Mouse (Mus musculus): ENCODE results near the gene Nol10.

Nol10 gene

GRCm38 (mm10) chr12:17425254-17426169 is 77.3 kb downstream of the Nol10 start:
- POLR2A ChIA-PET: interaction anchor here in 2 of 4 experiments (1.1 to 2.1 kb wide), 8 partner anchors 10 to 118 kb away, joined by 3 to 9 read pairs (median 3); no protein-coding TSS in a partner anchor
- CTCF ChIA-PET: interaction anchor here in 1 of 4 experiments (0.6 kb wide), 1 partner anchor 66 kb away, joined by 9 read pairs; no protein-coding TSS in a partner anchor

- ChIA-PET POLR2A (interaction anchor here in 3 of 4 experiments (0.5 to 2.1 kb wide), 8 partner anchors 10 to 308 kb away, joined by 3 to 9 read pairs (median 3); no protein-coding TSS in a partner anchor), CTCF (interaction anchor here in 1 of 4 experiments (0.5 kb wide), 1 partner anchor 64 kb away, joined by 10 read pairs; no protein-coding TSS in a partner anchor)
Observed at GRCm38 (mm10) chr12:17426735-17427134, 78.5 kb downstream of the Nol10 start.

DNA sequence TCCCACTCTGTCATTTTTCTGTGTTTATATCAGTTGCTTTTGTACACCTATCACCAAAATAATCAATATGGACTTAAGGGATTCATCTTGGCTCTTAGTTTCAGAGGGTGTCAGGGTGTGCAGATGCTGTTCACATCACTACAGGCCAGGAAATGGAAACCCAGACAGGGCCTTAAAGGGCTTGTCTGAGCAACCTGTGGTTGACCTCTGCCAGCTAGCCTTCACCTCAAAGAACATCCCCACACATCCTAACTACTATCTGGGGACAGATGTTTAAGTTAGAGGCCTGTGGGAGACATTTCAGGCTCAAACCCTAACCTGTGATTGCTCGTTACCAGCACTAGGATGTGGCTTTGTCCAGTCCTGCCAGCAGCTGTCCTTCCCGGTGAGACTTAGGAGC is 82.3 kb downstream of the Nol10 start:
- ChIA-PET CTCF (no interaction called here), POLR2A (interaction anchor here in 1 of 4 experiments (0.7 to 2.3 kb wide), 5 partner anchors 10 to 114 kb away, joined by 3 to 8 read pairs (median 3); partner anchors contain the start of gene Odc1)

DNA sequence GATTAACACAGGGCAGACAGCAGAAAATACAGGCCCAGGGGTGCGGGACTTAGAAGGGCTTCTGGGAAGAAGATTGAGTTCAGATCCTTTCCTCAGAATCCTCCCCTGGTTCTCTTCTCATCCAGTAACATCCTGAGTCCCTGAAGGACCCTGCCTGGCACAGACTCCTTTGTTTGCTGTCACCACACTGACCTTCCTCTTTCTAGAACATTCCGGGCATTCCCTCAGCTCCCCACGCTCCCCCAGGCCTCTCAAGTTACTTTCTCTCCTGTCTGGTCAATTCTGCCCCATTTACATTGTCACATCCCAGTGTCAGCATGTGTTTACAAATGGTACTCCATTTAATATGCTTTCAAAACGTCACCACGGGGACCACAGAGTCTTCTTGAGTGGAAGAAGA is 82.9 kb downstream of the Nol10 start:
- CTCF ChIA-PET: no interaction called here
- POLR2A ChIA-PET: interaction anchor here in 1 of 4 experiments (0.9 to 2.3 kb wide), 2 partner anchors 11 to 13 kb away, joined by 3 to 6 read pairs; no protein-coding TSS in a partner anchor

- POLR2A ChIA-PET: interaction anchor here in 1 of 4 experiments (0.8 to 2.3 kb wide), 3 partner anchors 11 to 116 kb away, joined by 3 to 6 read pairs (median 3); no protein-coding TSS in a partner anchor
- CTCF ChIA-PET: no interaction called here
Observed at GRCm38 (mm10) chr12:17431812-17432332, 83.6 kb downstream of the Nol10 start.

DNA sequence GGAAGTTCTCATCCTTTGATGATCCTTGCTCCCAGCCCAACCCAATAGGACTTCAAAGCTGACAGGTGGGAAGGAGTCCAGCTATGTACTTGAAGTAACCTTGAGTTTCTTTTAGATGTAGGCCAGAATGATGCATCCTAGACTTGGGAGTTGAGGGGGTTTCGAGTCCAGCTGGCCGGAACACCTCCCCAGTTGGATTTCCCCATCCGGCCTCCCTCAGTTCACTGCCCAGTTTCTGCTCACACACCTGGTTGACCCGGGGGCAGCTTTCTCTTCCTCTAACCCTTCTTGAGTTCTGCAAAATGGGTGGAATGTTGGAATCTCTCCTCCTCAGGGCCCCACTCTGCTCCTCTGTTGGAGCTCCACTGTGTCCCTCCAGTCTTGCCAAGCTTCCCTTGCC is 85.5 kb downstream of the Nol10 start:
- CTCF ChIA-PET: no interaction called here
- POLR2A ChIA-PET: interaction anchor here in 2 of 4 experiments (0.6 to 2.9 kb wide), 6 partner anchors 11 to 199 kb away, joined by 3 to 13 read pairs (median 3); no protein-coding TSS in a partner anchor

DNA sequence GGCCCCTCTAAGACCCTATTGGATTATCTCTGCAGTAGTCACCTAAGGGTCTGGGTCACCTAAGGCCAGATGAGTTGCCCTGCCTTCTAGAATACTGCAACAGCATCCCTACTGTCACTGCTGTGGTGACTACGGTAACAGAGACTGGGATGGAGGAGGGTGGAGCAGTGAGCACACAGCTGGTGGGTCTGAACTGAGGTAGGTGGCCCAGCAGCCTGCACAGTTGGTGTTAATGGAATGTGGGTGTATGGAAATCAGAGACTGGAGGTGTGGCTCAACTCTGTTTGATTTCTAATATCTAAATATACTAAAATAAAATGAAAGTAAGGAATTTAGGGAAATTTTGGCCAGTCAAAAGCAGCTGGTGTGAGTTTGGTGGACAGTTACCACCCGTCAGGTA is 88.2 kb downstream of the Nol10 start:
- ChIA-PET CTCF (no interaction called here), POLR2A (interaction anchor here in 2 of 4 experiments (1.2 to 2.9 kb wide), 3 partner anchors 12 to 19 kb away, joined by 5 to 13 read pairs (median 7); no protein-coding TSS in a partner anchor)

DNA sequence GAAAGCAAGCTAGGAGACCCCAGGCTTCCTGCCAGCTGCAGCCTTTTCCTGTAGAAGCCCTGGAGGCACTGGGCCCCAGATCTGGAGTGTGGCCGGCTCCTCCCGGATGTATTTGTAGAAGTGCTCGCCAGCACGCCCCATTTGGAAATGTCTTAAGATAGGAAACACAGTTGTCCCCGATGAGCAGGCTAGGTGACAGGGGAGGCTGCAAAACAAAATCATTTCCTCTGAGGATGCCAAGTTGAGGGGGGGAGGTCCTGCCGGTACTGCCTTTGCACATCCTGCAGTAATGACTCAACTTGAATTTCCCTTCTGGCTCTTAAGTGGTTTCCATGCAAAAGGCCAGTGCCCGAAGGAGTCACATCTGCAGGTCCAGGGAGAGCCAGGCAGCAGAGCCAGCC is 92.0 kb downstream of the Nol10 start:
- ChIA-PET CTCF (interaction anchor here in 1 of 4 experiments (0.5 kb wide), 1 partner anchor 338 kb away, joined by 4 read pairs; no protein-coding TSS in a partner anchor), POLR2A (interaction anchor here in 3 of 4 experiments (0.7 to 3.1 kb wide), 13 partner anchors 9 to 114 kb away, joined by 3 to 9 read pairs (median 4); partner anchors contain the start of gene Odc1 (in 2 of the 3))

DNA sequence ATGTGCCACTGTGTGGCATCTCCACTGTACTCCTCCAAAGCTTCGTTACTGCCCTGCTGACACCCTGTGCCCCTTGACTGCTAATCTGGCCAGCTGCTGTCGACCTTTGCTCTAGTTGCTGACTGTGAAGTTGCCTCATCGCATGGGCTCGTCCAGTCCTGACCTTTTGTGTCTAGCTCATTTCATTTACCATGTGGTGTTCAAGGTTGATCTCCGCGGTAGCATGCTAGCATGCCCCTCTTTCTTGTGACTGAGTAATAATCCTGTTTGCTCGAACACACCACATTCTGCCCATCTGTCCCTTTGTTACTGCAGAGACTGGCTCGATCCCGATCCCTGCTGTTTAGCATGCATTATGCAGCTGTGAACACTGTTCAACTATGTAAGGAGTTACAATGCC is 93.2 kb downstream of the Nol10 start:
- ChIA-PET CTCF (interaction anchor here in 2 of 4 experiments (0.6 to 0.7 kb wide), 2 partner anchors 115 to 220 kb away, joined by 3 to 4 read pairs; no protein-coding TSS in a partner anchor), POLR2A (interaction anchor here (0.6 to 3.1 kb wide), 14 partner anchors 8 to 218 kb away, joined by 3 to 9 read pairs (median 4); partner anchors contain the start of gene Odc1 (in 1 of the 4))

GRCm38 (mm10) chr12:17444406-17444805 is 96.1 kb downstream of the Nol10 start:
- ChIA-PET CTCF (interaction anchor here in 2 of 4 experiments (0.5 to 0.7 kb wide), 3 partner anchors 44 to 105 kb away, joined by 3 read pairs; no protein-coding TSS in a partner anchor), POLR2A (interaction anchor here in 3 of 4 experiments (0.5 to 1.7 kb wide), 11 partner anchors 9 to 101 kb away, joined by 3 to 9 read pairs (median 3); no protein-coding TSS in a partner anchor)

GRCm38 (mm10) chr12:17445251-17445650 is 97.0 kb downstream of the Nol10 start:
- ChIA-PET CTCF (interaction anchor here in 1 of 4 experiments (0.6 kb wide), 1 partner anchor 88 kb away, joined by 3 read pairs; no protein-coding TSS in a partner anchor), POLR2A (interaction anchor here in 3 of 4 experiments (0.5 to 1.7 kb wide), 10 partner anchors 8 to 731 kb away, joined by 3 to 8 read pairs (median 4); no protein-coding TSS in a partner anchor)

GRCm38 (mm10) chr12:17448781-17449180 is 100.5 kb downstream of the Nol10 start:
- CTCF ChIA-PET: interaction anchor here in 1 of 4 experiments (0.6 kb wide), 1 partner anchor 438 kb away, joined by 3 read pairs; no protein-coding TSS in a partner anchor
- POLR2A ChIA-PET: interaction anchor here in 3 of 4 experiments (0.5 to 1.8 kb wide), 12 partner anchors 9 to 97 kb away, joined by 3 to 7 read pairs (median 3); no protein-coding TSS in a partner anchor

GRCm38 (mm10) chr12:17449661-17450091 is 101.4 kb downstream of the Nol10 start:
- ChIA-PET POLR2A (interaction anchor here in 3 of 4 experiments (0.5 to 1.8 kb wide), 17 partner anchors 8 to 354 kb away, joined by 3 to 7 read pairs (median 3); partner anchors contain the start of gene Odc1 (in 1 of the 3)), CTCF (interaction anchor here in 2 of 4 experiments (0.5 to 0.6 kb wide), 3 partner anchors 31 to 228 kb away, joined by 3 to 4 read pairs (median 3); no protein-coding TSS in a partner anchor)

GRCm38 (mm10) chr12:17450503-17450902 is 102.2 kb downstream of the Nol10 start:
- ChIA-PET POLR2A (interaction anchor here in 2 of 4 experiments (1.0 to 1.8 kb wide), 5 partner anchors 11 to 94 kb away, joined by 3 to 5 read pairs (median 3); partner anchors contain the start of gene Odc1 (in 1 of the 2)), CTCF (no interaction called here)

GRCm38 (mm10) chr12:17450908-17451307 is 102.7 kb downstream of the Nol10 start:
- POLR2A ChIA-PET: interaction anchor here in 1 of 4 experiments (1.5 kb wide), 1 partner anchor 15 kb away, joined by 3 read pairs; no protein-coding TSS in a partner anchor
- CTCF ChIA-PET: no interaction called here

- ChIA-PET POLR2A (interaction anchor here in 1 of 4 experiments (2.2 kb wide), 1 partner anchor 8 kb away, joined by 9 read pairs; no protein-coding TSS in a partner anchor), CTCF (interaction anchor here in 1 of 4 experiments (0.6 kb wide), 1 partner anchor 128 kb away, joined by 3 read pairs; no protein-coding TSS in a partner anchor)
Observed at GRCm38 (mm10) chr12:17452273-17452672, 104.0 kb downstream of the Nol10 start.

DNA sequence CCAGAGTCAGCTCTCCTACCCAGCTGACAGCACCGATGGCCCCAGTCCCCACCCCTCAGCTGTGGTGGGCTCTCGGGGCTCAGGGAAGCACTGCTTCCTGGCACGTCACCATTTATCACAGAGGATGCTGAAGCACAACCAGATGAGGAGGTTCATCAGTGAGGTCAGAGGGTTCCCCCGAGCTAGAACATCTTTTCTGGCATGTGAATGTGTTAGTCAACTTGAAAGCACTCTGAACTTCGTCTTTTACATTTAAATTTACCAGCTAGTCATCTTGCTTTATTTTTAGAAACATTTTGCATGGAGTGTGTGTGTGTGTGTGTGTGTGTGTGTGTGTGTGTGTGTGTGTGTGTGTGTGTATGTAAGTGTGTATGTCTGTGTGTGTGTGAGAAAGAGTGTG is 105.7 kb downstream of the Nol10 start:
- ChIA-PET CTCF (interaction anchor here in 1 of 4 experiments (0.6 kb wide), 1 partner anchor 427 kb away, joined by 3 read pairs; no protein-coding TSS in a partner anchor), POLR2A (interaction anchor here in 2 of 4 experiments (0.9 to 2.2 kb wide), 4 partner anchors 8 to 11 kb away, joined by 3 to 9 read pairs (median 5); no protein-coding TSS in a partner anchor)

DNA sequence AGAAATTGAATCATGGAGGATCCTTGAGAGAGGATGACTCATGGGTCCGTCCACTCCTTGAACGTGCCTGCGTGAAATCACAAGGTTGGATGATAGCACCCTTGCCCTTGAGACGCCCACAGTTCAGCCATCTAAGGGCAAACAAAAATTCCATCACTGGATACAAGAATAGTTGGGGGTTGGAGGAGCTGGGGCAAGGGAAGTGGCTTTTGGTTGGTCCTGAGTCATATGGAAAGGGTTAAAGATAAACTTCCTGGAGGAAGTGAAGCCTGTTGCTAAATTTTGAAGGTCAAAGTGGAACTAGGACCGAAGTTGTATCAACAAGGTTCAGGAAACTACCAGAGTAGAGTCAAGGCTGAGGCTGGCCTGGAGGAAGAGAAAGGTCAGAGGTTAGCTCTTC is 106.8 kb downstream of the Nol10 start:
- ChIA-PET POLR2A (interaction anchor here in 1 of 4 experiments (0.6 kb wide), 1 partner anchor 36 kb away, joined by 3 read pairs; no protein-coding TSS in a partner anchor), CTCF (no interaction called here)

Measured in embryonic stem cell, embryonic (primary cell).